Mouse (Mus musculus): ENCODE measurements at regions not wholly inside any gene's neighbourhood (a gene's known extent, or its start where the extent isn't known, plus 50 kb on each side); places are given as distances from the start of the nearest gene placed in this dataset.

DNA sequence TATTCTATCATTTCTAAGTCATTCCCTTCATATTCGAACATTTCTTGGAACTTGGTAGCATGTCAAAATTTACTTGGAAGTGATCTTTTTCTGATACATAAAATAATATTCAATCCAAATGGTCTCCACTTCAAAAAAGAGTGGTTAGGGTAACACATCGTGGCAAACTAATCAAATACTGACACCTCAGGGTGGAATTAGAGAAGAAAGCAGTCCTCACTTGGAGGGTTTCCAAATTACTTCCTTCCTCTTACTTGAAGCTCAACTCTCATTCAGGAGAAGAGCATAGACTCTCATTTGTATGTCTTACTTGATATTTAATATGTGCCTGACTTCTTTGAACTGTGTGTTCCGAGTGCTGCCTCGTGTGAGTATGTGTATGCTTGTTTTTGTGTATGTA lies 220.3 kb downstream of the Mex3b start:
- H3K36me3 ChIP-seq: no peaks in the 10 kb centered on the region
- no peaks in the 10 kb centered on the region for H3K9me3 ChIP-seq
- no peaks in the 10 kb centered on the region for H3K27me3 ChIP-seq (replicated peaks)
- WGBS: 82% methylated on average over 4 of the region's 4 CpGs
- no peak for ATAC-seq
- H3K4me1 ChIP-seq (replicated peaks): peaks cover 4% of the 10 kb centered on the region; the same call in 1 of the 2 replicates
- H3K4me3 ChIP-seq (replicated peaks): no peak overlapping the region
- no peak overlapping the region for H3K4me2 ChIP-seq (replicated peaks)
- no peak overlapping the region for H3K9ac ChIP-seq
- no peak overlapping the region for H3K27ac ChIP-seq

DNA sequence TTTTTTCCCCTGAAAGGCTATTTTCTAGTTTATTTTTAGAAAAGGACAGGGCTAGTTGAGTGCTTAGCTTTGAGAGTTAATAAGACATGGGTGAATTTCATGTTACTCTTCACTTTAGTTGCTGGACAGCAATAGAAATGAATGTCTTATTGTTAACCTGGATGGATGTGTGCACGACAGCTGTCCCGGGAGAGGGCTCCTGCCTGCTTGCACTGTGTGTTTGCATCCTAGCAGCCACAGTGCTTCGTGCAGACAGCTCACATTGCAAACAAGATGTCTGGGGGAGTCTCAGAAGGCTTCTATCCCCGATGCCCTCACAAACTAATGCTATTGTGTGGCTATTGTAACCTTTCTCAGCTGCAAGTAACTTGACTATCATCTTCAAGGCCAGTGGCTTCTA lies 221.0 kb downstream of the Mex3b start:
- WGBS: 53% methylated on average over 4 of the region's 4 CpGs
- no peaks in the 10 kb centered on the region for H3K9me3 ChIP-seq
- no peak overlapping the region for H3K9ac ChIP-seq
- H3K36me3 ChIP-seq: no peaks in the 10 kb centered on the region
- no peaks in the 10 kb centered on the region for H3K27me3 ChIP-seq (replicated peaks)
- no peak for ATAC-seq
- H3K27ac ChIP-seq: no peak overlapping the region
- H3K4me1 ChIP-seq (replicated peaks): peaks cover 4% of the 10 kb centered on the region; the same call in 1 of the 2 replicates
- H3K4me2 ChIP-seq (replicated peaks): no peak overlapping the region
- no peak overlapping the region for H3K4me3 ChIP-seq (replicated peaks)

DNA sequence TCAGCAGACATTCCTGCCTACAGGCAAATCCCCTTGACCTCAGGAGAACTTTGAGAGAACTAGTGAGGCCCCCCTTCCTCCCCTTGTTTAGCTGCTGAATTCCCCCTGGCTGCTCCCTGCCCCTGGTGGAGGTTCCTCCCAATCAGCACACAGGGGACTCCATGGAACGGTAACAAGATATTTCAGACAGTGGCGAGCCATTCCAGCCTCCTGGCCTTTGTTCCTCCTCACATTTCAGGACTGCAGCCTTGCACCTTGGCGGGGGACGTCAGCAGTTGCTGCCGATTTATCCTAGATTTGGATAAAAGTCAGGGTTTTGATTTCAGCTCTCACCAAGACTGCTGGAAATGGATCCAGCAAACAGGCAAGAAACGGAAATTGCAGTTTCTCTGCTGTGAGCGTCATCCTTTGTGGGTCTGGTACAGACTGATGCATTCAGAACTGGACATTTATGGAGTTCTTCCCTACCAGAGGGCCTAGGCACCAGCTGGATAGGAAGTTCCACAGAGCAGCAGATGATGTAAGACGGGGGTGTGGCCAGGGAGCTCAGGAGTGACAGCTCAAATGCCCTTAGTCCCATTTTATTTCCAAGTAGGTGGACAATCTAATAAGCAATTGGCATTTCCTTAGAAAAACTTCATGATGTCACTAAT lies 222.3 kb downstream of the Mex3b start:
- WGBS: 31% methylated on average over 8 of the region's 8 CpGs
- H3K9ac ChIP-seq: no peak overlapping the region
- ATAC-seq: no peak

DNA sequence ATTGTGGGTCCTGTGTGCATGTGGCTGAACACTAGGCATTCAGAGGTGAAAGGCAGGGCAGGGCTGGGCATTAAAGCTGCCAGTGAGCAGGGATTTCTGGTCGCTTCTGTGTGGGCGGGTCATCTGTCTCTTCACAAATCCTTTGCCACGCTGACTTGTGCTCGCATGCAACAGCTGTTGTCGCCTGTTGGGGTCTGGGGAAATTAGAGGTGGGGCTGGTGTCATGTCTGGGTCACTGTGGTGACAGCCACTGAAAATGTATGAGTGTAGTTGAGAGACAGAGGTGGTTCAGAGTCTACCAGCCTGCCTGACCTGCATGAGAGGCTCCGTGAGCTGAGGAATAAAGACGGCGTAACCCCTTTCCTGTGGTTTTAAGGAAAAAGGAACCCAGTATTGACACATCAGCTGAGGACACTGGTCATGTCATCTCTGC lies 226.8 kb downstream of the Mex3b start:
- H3K9ac ChIP-seq: no peak overlapping the region
- H3K9me3 ChIP-seq: no peaks in the 10 kb centered on the region
- peaks cover 4% of the 10 kb centered on the region; the same call in 1 of the 2 replicates for H3K4me1 ChIP-seq (replicated peaks)
- H3K36me3 ChIP-seq: no peaks in the 10 kb centered on the region
- H3K27ac ChIP-seq: no peak overlapping the region
- no peaks in the 10 kb centered on the region for H3K27me3 ChIP-seq (replicated peaks)
- WGBS: 45% methylated on average over 8 of the region's 8 CpGs
- no peak overlapping the region for H3K4me3 ChIP-seq (replicated peaks)
- ATAC-seq: no peak
- H3K4me2 ChIP-seq (replicated peaks): no peak overlapping the region

More for the DNA sequence above, 222.3 kb downstream of the Mex3b start:
- no peak overlapping the region for H3K4me3 ChIP-seq (replicated peaks)
- peaks cover 4% of the 10 kb centered on the region; the same call in 1 of the 2 replicates for H3K4me1 ChIP-seq (replicated peaks)
- H3K4me2 ChIP-seq (replicated peaks): no peak overlapping the region
- no peaks in the 10 kb centered on the region for H3K27me3 ChIP-seq (replicated peaks)
- H3K36me3 ChIP-seq: no peaks in the 10 kb centered on the region
- H3K9me3 ChIP-seq: no peaks in the 10 kb centered on the region
- no peak overlapping the region for H3K27ac ChIP-seq

DNA sequence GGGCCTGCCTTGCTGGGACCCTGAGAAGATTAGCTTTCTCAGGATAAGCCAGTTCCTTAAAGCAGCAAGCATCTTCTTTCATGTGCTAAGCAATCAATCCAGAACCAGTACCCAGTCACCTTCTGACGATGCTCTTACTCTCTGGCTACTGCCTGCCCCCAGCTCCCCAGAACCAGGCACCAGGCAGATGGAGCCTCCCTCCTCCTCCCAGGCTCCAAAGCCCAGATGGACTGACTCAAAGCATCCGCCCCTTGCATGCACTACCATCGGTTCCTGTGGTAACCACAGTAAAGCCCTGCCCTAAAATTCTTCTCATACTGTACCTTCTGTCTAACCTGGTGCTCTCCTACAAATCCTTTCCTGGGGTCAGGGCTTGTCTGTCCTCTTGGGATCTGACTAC lies 227.8 kb downstream of the Mex3b start:
- 51% methylated on average over 3 of the region's 3 CpGs for WGBS
- Histone ChIP-seq H3K4me2 (replicated peaks) (no peak overlapping the region), H3K36me3 (no peaks in the 10 kb centered on the region), H3K9ac (no peak overlapping the region), H3K27ac (no peak overlapping the region), H3K27me3 (replicated peaks) (no peaks in the 10 kb centered on the region), H3K4me1 (replicated peaks) (no peaks in the 10 kb centered on the region), H3K9me3 (no peaks in the 10 kb centered on the region), H3K4me3 (replicated peaks) (no peak overlapping the region)
- ATAC-seq: no peak

DNA sequence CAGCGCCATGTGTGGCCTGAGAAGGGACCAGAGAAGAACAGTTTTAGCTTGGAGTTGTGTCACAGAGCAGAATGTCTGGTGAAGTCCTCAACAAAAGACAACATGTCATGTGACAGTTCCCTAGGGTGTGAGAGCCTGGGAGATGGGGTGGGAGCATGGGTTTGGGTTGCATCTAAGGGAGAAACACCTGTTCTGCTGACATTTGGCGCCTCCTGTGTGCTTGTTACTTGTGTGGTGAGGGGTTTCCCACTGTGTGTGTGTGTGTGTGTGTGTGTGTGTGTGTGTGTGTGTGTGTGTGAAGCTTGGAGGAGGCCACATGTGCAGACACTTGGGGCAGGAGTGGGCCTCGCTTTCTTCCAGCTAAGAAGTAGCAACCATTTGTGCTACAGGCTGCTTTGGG lies 228.5 kb downstream of the Mex3b start:
- no peaks in the 10 kb centered on the region for H3K27me3 ChIP-seq (replicated peaks)
- no peak overlapping the region for H3K4me2 ChIP-seq (replicated peaks)
- no peaks in the 10 kb centered on the region for H3K36me3 ChIP-seq
- WGBS: 91% methylated on average over 3 of the region's 3 CpGs
- H3K9me3 ChIP-seq: no peaks in the 10 kb centered on the region
- no peak overlapping the region for H3K4me3 ChIP-seq (replicated peaks)
- H3K9ac ChIP-seq: no peak overlapping the region
- no peaks in the 10 kb centered on the region for H3K4me1 ChIP-seq (replicated peaks)
- no peak overlapping the region for H3K27ac ChIP-seq
- ATAC-seq: no peak

DNA sequence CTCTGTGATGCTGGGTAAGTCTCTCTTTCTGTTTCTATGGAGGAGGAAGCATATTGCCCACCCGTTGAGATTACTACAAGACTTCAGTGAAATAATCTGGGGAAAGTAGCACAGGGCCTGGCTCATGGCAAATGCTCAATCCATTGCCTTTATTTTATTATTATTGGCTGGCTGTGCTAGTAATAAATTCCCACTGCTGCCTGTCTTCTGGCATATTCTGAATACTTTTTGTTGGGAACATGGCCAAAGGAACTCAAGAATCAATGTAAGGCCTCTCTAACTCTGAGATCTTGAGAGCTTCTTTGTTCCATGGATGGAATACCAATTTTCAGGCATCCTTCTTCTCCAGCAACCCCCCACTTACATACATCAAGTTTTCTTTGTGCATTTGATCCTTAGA lies 237.3 kb downstream of the Mex3b start:
- H3K9me3 ChIP-seq: no peaks in the 10 kb centered on the region
- H3K36me3 ChIP-seq: no peaks in the 10 kb centered on the region
- no peaks in the 10 kb centered on the region for H3K4me1 ChIP-seq (replicated peaks)
- ATAC-seq: no peak
- 68% methylated on average over 1 of the region's 1 CpGs for WGBS
- no peak overlapping the region for H3K4me3 ChIP-seq (replicated peaks)
- H3K9ac ChIP-seq: no peak overlapping the region
- no peak overlapping the region for H3K4me2 ChIP-seq (replicated peaks)
- H3K27ac ChIP-seq: no peak overlapping the region
- no peaks in the 10 kb centered on the region for H3K27me3 ChIP-seq (replicated peaks)

DNA sequence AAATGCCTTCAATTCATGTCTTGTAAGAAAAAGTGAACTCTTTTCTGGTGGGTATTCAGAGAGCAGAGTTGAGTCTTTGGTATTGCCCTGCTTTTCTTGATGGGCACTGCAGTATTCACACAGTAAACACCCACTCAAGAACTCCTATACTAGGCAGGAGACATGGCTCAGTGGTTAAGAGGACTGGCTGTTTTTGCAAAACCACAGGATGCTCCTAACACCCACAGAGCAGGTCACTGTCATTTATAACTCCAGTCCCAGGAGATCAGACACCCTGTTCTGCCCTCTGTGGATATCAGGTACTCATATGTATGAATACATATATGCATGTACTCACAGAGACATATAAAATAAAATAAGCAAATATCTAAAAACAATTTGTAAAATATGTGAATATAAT lies 238.5 kb downstream of the Mex3b start:
- H3K9me3 ChIP-seq: no peaks in the 10 kb centered on the region
- H3K27ac ChIP-seq: no peak overlapping the region
- no peak overlapping the region for H3K9ac ChIP-seq
- H3K27me3 ChIP-seq (replicated peaks): no peaks in the 10 kb centered on the region
- no peak overlapping the region for H3K4me2 ChIP-seq (replicated peaks)
- H3K4me3 ChIP-seq (replicated peaks): no peak overlapping the region
- H3K4me1 ChIP-seq (replicated peaks): no peaks in the 10 kb centered on the region
- ATAC-seq: no peak
- no peaks in the 10 kb centered on the region for H3K36me3 ChIP-seq

DNA sequence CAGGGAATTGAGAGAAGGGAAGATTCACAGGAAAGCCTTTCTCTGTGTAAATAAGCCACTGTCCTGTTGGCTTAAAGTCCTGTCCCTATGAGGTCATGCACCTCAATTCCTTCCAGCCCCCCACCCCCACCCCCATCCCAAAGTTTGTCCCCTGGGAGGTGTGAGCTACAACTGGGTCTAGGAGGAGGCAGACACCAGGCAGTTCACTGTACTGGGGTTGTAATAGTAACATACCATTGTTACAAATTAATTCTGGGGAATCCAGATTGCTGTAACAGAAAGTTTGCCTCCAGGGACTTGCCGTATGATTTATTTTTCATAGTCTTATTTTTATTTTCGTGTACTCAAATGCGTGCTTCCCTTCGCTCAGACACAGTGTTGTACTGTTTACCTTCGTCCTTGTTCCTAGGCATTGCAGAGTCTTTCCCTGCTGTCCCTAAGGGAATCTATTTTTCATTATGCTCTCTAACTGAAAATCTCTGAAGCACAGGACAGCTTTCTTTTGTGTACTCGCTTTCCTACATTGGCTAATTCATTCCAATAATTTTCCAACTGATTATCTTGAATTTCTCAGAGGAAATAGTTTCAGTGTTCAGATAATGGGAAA lies 244.2 kb downstream of the Mex3b start:
- no peaks in the 10 kb centered on the region for H3K27me3 ChIP-seq (replicated peaks)
- H3K9me3 ChIP-seq: no peaks in the 10 kb centered on the region
- H3K36me3 ChIP-seq: no peaks in the 10 kb centered on the region
- no peak overlapping the region for H3K27ac ChIP-seq
- no peaks in the 10 kb centered on the region for H3K4me1 ChIP-seq (replicated peaks)
- H3K9ac ChIP-seq: no peak overlapping the region
- WGBS: 80% methylated on average over 6 of the region's 6 CpGs
- H3K4me2 ChIP-seq (replicated peaks): no peak overlapping the region
- ATAC-seq: no peak
- no peak overlapping the region for H3K4me3 ChIP-seq (replicated peaks)

DNA sequence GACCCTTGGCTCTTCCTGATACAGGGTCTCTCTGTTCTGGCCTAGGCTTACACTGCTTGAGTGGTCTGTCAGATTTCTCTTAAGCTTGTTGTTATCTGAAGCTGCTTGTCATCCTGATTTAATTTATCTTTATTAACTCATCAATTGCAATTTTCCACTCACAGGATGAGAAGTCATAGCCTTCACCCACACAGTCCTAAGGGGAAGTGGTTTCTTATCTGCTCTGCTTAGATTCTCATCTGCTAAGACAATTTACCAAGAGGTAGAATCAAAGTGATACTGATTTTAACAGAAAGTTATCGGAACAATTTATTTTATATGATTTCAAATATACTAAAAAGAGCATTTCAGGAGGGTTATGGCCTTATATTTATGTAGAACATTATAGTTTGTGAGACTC lies 249.4 kb downstream of the Mex3b start:
- no peak overlapping the region for H3K4me2 ChIP-seq (replicated peaks)
- no peak for ATAC-seq
- H3K4me1 ChIP-seq (replicated peaks): no peaks in the 10 kb centered on the region
- no peaks in the 10 kb centered on the region for H3K36me3 ChIP-seq
- H3K4me3 ChIP-seq (replicated peaks): no peak overlapping the region
- no peaks in the 10 kb centered on the region for H3K27me3 ChIP-seq (replicated peaks)
- H3K27ac ChIP-seq: no peak overlapping the region
- WGBS: 94% methylated on average over 1 of the region's 1 CpGs
- no peaks in the 10 kb centered on the region for H3K9me3 ChIP-seq
- no peak overlapping the region for H3K9ac ChIP-seq

DNA sequence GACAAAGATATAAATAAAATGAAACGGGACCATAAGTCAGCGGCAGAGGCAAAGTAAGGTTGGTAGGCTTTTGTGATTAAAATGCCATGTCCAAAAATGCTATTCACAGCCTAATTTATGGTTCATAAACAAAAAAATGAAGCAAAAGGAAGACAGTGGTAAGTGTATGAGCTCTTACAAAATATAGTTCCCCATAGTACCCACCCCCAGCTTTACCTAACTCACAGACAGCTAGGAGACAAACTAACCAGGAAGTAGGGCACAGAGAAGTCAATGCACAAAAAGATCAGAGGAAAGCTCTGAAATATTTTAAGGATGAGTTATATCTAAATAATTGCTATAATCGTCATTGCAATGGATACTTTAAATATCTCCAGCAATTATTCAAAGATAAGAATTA lies 249.9 kb downstream of the Mex3b start:
- no peak for ATAC-seq
- 76% methylated on average over 3 of the region's 3 CpGs for WGBS

DNA sequence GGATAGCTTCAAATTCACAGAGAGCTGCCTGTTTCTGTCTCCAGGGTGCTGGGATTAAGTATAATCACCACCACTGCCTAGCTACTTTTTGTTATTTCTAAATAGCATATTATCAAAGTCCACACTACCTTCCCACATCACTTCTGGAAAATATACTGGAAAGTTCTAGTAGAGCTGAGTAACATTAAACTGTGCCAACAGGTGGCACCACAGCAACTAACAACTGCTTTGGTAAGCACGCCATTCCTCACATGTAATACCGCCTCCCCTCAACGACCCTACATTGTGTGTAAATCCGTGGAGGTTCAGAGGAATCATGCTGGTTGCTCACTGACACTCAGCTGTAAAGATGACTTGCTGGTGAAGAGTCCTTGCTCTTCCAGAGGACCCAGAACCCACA lies 259.1 kb downstream of the Mex3b start:
- 74% methylated on average over 4 of the region's 4 CpGs for whole genome bisulfite sequencing
- Histone ChIP-seq H3K36me3 (no peaks in the 10 kb centered on the region), H3K4me3 (replicated peaks) (no peak overlapping the region), H3K4me2 (replicated peaks) (no peak overlapping the region), H3K4me1 (replicated peaks) (no peaks in the 10 kb centered on the region), H3K27ac (no peak overlapping the region), H3K27me3 (replicated peaks) (no peaks in the 10 kb centered on the region), H3K9me3 (no peaks in the 10 kb centered on the region), H3K9ac (no peak overlapping the region)
- ATAC-seq: no peak

More for the DNA sequence above, 249.9 kb downstream of the Mex3b start:
- Histone ChIP-seq H3K4me3 (replicated peaks) (no peak overlapping the region), H3K27me3 (replicated peaks) (no peaks in the 10 kb centered on the region), H3K9ac (no peak overlapping the region), H3K36me3 (no peaks in the 10 kb centered on the region), H3K27ac (no peak overlapping the region), H3K9me3 (no peaks in the 10 kb centered on the region), H3K4me2 (replicated peaks) (no peak overlapping the region), H3K4me1 (replicated peaks) (no peaks in the 10 kb centered on the region)

DNA sequence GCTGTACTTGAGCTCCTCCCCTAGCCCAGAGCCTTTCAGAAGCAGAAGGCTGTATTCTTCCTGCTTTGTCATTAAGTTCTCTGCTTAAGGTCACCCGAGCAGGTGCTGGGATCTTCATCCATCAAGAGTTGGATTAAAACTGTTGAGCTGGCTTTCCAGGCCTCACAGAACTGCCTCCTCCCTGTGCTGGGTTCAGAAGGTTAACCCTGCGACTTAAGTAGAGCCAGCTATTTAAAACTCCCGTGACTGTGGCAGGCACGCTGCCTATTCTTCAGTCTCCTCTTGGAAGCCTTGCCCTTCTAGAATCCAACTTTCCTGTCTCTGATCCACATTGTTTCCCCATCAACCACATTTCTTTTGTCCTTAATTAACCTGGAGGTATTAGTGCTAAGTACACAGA lies 273.1 kb downstream of the Mex3b start:
- Histone ChIP-seq H3K36me3 (no peaks in the 10 kb centered on the region), H3K27ac (no peak overlapping the region), H3K4me3 (replicated peaks) (no peak overlapping the region), H3K9ac (no peak overlapping the region), H3K4me1 (replicated peaks) (no peaks in the 10 kb centered on the region), H3K4me2 (replicated peaks) (no peak overlapping the region), H3K27me3 (replicated peaks) (no peaks in the 10 kb centered on the region), H3K9me3 (no peaks in the 10 kb centered on the region)
- ATAC-seq: no peak
- WGBS: 39% methylated on average over 4 of the region's 4 CpGs

Data from intestine, embryonic 15.5 days (tissue).